Mouse (Mus musculus) gastrocnemius, postnatal 25 days (tissue): ENCODE measurements around the gene Cwc25. TPM values are rescaled to one million over a fixed set of nuclear protein-coding genes. Genes with fewer than 3 reads are reported as not detected.
"Not testable (repeated sequence)": the region's sequence is repeated elsewhere in the genome, so short reads cannot be mapped to it uniquely, and the experiment has no call there.

Source experiments
- DNase-seq: peaks from one replicate; pipeline ENCODE4 v3.0.0; 2022
- total RNA-seq, 2 experiments: library from RNA; stranded (reverse); gene quantifications; 1 replicate in 1 of 2; 2 replicates in 1 of 2; pipeline ENCODE4 v1.2.3; 2021

Gene Cwc25
- total RNA-seq, 2 experiments from 2014 or later, result 4.9 to 6.4 TPM

DNA sequence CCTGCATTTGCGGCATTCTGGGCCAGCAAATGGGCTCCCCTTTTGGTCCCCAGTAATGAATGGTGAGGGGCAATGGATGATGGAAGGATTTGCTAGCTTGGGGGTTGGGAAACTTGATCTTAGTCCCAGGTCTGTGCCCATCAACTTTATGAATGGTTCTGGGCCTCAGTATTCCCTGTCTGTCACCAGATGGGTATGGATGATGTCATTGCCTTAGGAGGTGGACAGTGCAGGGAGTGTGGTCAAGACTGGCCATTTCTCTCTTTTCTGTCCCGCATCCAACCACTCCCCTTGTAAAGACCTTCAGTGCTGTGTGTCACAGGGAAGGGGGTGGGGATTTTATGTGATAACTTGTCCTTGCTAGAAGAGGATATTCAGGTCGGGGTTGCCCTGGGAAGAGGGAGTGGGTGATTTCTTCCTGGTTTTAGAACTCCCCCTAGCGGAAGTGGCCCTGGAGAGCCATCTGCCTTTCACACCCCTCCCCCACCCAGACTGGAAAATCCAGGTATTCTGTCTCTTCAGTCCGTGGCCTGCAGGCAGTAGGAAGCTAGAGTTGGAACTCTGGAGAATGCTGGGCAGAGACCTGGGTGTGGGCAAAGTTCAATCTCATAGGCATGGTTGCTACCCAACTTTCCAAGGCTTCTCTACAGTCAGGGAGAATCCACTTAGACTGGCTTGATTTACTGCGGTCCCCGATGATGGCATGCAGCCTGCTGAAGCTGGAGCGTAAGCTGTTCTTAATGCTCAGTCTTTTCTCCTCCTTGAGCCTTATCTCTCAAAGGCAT, 35.2 kb upstream of the Cwc25 start:
- DNase-seq, result no peak

DNA sequence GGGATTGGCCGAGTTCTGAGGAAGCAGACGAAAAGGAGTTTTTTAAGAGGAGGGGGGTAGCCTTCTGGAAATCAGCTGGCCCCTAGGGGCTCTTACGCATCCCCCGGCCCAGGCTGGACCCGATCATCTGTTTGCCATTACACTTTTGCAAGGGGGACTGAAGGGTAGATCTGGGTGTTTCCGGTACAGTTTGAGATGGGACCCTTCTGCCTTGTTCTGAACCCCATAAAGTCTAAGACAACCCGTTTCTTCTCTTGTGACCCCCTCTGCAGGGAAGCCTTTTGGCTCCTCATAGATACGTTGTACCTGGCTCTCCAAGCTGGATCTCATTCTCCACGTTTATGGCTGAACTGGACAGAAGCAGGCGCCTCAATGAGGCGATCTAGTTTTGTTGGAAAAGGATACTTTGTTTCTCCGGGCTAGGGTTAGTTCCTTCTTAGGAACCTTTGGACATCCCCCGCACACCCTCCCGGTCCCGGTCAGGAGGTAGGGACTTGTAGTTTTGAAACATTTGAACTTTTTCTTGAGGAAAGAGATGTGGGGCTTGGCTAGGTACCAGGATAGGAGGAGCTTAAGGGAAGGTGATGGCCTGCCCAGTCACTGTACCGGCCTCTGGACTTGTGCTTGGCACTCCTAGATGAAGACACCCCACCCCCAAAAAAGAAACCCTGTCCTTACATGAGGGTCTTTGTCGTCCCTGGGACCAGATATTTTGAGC, 34.5 kb upstream of the Cwc25 start:
- no peak for DNase-seq

DNA sequence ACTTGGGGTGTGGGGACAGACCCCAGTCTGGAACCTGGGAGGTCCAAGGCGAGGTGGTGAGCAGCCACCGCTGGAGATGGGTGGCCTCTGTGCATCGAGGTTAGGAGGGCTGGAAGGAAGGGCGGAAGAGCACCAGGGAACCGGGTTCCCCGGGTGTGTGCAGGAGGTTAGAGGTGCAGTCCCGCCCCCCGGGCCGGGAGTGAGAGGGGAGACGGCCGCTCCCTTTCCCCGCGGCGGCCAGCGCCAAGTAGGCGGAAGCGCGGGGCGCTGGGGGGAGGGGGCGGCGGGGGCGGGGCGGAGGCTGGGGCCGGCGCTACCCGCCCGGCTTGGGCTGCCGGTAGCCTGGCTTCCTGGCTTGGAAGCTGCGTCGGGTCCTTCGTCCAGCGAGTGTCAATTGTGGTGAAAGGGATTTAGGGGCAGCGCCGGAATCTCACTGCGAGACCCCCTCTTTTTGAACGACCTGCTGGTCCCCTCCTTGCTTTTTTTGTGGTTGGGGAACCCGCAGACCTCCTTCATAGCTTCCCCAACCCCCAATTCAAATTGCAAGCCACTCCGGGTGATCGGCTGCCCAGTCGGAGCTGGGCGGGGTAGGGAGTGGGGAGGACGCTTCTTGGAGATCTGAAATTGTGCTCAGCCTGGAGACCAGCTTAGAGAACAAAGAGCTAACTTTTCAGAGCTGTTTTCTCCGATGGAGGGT, 33.8 kb upstream of the Cwc25 start:
- peak; percentile 78 for DNase-seq

DNA sequence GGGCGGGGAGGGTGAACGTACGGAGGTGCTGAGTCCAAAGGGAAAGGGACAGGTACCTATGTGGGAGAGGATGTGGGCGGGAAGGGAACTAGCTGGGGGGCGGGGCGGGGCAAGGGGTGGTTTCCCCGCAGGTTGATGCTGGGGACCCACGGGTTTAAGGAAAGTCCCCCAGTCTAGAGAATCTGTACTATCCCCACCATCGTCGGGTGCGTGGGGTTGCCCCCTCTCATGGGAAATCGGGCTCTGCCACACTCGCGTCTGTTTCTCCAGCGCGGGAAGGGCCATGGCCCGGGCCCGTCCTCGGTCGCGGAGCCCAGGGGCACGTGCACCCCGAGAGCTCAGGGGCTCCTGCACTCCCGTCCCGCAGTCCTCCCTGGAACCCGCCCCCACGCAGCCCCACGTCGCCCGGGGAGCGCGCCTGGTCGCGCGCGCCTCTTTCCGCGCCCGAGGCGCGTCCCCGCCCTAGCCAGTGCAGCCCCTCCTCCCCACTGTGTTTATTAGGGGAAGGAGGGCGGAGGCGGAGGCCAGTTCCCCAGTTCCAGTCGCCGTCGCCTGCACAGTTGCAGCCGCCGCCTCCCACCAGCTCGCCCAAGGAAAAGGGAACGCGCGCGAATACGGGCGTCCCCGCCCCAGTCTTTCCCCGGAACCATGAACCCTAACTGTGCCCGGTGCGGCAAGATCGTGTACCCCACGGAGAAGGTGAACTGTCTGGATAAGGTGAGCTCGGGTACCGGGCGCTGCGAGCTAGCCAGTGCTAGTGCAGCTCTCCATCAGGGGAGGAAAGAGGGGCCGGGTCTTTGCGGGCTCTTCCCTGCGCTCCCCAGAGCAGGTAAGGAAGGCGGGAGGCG, 33.0 kb upstream of the Cwc25 start:
- DNase-seq, result peak; percentile 89

DNA sequence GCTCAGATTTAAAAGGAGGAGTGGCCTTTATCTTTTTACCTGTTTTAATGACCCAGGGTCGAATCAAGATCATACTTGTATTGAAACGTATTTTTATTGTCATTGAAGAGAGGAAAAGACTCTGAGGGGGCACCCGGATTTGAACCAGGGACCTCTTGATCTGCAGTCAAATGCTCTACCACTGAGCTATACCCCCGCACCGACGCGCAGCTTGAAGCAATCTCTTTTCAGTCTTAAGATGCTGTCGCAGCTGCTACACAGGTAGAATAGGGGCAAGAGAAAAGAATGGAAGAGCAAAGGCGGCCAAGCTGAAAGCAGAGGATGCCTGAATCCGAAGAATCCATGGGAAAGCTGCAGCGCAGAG, 32.4 kb upstream of the Cwc25 start, which contains the start of gene Lasp1:
Gene Lasp1 (plus strand): TSS at position 219 of the 364 bp plus-strand sequence.
- DNase-seq, result peak; percentile 79

DNA sequence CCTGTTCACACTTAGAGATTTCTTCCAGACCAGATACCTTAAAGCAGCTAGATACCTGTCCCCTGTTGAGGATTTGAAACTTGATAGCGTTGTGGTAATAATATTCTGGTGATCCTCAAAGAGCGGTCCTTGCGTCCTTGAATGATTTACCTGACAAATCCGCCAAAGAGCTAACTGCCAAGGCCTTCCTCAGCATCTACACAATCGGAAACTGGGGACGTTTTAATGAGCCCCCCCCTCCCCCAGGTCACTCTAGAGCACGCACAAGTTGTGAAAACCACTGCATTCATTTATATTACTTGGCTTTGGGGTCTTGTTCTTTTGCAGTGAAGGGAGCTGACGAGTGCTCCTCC, 31.7 kb upstream of the Cwc25 start:
- no peak for DNase-seq

DNA sequence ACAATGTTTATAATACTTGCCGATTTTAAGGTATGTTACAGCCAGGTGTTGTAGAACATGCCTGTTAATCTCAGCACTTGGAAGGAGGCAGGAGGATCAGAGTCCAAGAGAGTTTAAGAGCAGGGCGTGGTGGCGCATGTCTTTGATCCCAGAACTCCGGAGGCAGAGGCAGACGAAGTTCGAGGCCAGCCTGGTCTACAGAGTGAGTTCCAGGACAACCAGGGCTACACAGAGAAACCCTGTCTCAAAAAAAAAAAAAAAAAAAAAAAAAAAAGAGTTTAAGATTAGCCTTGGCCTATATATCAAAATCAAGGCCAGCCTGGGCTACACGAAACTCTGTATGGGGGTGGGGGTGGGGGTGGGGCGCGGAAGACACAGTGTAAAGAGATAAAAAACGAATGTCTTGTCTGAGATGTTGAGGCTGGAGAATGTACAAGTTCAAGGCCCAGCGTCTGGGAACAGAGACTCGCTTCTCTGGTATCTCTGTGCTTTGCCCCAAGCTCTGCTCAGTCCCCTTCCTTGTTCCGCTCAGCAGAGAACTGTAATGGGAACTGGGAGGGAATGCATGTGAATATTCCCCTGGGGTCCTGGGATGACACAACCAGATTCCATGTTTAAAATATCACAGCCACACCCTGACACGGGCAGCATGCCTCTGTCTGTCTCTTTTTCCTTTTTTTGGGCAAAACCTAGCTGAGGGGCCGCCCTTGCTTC, 31.2 kb upstream of the Cwc25 start:
- peak; percentile 49 for DNase-seq

DNA sequence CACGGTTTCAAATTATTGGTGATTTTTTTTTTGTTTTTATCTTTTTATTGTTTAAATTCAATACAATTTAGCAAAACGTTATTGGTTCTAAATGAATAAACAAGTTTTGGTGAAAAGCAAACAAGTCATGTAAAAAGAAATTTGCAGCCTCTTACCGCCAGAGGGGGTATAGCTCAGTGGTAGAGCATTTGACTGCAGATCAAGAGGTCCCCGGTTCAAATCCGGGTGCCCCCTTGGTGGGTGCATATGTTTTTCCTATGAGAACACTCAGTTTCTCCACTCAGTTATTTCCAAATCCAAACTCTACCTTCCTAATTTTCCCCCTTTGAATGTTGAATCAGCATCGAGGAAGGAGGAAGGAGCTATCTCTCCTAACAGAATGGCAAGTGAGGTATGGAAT, 30.6 kb upstream of the Cwc25 start:
- DNase-seq, result peak; percentile 48

DNA sequence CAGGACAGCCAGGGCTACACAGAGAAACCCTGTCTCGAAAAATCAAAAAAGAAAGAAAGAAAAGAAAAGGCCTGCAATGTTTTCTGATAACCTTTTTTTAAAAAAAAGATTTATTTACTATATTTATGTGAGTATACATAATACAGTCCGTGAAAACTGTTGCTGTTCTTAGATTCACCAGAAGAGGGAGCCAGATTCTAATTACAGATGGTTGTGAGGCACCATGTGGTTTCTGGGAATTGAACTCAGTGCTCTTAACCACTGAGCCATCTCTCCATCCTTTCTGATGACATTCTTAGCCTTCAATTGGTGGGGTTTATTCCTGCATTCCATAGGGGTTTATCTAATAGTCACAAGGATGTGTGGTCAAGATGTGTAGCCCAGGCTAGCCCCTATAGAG, 26.8 kb upstream of the Cwc25 start:
- no peak for DNase-seq

DNA sequence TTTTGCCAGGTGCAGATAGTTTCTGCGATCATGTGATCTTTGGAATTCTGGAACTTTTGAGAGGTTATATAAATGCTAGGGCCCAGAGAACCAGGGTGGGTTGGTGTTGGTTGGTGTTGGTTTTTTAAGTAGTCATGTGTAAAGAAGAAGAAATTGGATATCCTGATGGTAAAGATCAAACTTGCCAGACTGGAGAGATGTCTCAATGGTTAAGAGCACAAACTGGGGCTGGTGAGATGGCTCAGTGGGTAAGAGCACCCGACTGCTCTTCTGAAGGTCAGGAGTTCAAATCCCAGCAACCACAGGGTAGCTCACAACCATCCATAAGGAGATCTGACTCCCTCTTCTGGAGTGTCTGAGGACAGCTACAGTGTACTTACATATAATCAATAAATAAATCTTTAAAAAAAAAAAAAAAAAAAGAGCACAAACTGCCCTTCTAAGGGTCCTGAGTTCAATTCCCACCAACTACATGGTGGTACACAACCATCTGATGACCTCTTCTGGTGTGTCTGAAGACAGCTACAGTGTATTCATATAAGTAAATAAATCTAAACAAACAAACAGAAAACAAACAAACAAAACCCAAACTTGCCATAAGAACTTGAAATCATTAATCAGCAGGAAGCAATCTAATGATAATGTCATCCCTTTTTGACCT, 24.6 kb upstream of the Cwc25 start:
- not testable (repeated sequence) for DNase-seq

DNA sequence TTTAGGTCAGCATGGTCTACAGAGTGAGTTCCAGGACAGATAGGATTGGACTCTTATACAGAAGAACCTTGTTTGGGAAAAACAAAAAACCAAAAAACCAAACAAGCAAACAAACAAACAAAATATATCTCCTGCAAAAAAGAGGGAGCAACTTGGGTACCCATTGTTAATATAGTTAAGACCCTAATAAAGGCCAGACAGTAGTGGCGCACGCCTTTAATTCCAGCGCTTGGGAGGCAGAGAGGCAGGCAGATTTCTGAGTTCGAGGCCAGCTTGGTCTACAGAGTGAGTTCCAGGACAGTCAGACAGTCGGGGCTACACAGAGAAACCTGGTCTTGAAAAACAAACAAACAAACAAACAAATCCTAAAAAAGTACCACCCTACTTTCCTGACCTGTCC, 23.4 kb upstream of the Cwc25 start:
- DNase-seq, result no peak

DNA sequence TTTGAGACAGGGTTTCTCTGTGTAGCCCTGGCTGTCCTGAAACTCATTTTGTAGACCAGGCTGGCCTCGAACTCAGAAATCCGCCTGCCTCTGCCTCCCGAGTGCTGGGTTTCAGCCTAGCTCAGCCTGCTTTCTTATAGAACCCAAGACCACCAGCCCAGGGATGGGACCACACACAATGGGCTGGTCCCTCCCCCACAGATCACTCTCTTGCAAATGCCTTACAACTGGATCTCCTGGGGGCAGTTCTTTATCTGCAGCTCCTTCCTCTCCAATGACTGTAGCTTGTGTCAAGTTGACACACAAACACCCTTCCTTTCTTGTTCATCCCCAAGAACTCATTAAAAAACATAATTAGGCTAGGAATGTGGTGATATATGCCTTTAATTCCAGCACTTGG, 21.6 kb upstream of the Cwc25 start:
- no peak for DNase-seq

DNA sequence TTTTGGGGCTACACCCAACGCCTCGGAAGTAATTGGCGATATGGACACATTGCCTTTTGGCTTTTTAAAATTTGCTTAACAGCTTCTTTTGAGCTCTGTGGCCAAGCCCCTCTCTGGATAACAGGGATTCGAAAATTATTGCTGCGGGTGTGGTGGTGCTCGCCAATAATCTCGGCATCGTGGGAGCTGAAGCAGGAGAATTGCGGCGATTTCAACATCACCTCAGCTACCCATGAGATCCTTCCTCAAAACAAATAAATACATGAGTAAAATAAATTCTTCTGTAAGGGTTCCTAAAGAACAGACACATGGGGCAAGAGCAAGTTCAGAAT, 16.2 kb upstream of the Cwc25 start:
- DNase-seq, result no peak

DNA sequence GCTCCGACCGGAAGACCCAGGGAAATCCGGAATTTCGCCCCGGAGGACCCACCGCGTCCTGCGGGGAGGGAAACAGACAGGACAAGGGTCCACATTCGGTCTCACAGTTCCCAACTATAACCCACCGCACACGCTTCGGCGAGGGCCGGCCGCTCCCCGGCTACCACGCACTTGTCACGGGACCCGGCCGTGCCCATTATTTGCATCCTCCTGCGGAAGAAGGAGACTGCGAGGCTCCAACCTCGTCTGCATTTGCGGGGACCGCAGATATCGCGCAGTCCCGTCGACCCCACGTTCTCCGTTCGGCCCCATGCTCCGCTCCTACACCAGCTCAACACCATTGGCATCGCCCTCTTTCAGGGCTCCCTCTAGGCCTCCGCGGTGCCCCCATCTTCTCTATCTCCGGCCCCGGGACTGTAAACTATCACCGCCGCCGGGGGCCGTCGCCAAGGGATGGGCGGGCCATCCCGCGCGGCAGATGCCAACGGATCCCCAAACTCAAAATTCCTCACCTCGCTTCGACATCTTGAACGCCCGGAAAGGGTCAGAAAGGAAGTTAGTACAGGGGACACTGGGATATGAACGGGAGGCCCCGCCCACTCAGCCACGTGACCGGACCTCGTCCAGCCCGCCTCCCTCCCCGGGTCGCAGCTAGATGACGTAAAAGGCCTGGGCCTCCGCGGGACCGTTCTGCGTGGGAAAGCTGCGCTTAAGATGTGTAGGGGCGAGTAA, 15.6 kb upstream of the Cwc25 start, which contains the start of gene Rpl23:
Gene Rpl23 (minus strand): TSS at position 606 of the 732 bp plus-strand sequence.
- peak; percentile 98 for DNase-seq

DNA sequence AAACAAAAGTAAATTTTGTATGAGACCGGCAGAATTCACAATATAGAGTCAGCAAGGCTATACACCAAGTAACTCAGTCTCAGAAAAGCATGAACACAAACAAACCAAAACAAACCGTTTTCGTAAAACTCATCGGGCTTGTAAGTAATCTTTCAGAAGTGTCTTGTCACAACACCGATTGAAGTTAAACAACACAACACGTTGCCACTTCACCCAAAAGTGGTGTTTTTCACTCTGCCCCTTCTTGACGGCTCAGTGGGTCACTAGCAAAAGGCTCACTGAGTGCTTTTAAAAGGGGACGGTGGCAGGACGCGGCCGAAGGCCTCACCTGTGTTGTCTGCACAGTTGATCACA, 15.1 kb upstream of the Cwc25 start:
- no peak for DNase-seq

DNA sequence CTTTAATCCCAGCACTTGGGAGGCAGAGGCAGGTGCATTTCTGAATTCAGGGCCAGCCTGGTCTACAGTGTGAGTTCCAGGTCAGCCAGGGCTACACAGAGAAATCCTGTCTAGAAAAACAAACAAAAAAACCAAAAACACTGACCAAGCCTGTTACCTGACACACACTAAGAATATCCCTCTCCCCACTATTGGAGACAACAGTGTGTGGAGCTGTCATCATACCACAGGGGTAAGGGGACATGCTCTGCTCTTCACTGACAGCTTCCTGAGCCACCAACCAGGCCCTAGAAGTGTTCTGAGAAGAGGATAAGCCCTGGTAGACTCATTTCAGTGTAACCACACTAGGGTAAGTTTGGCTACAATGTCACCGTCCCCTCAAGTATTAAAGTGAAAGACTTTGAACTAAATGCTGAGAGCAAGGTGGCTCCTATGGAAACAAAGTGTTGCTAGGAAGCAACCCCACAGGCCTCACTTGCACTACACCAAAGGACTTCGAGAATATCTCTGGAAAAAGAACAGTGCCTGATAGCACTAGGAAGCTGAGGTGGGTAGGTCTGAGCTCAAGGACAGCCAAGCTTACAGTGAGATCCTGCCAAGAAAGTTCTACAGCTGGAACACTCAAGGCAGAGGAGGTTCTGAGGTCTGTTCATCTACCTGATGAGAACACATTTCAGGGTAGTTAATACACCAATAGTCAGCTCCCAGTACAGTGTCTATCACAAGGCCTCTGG, 13.8 kb upstream of the Cwc25 start:
- no peak for DNase-seq

DNA sequence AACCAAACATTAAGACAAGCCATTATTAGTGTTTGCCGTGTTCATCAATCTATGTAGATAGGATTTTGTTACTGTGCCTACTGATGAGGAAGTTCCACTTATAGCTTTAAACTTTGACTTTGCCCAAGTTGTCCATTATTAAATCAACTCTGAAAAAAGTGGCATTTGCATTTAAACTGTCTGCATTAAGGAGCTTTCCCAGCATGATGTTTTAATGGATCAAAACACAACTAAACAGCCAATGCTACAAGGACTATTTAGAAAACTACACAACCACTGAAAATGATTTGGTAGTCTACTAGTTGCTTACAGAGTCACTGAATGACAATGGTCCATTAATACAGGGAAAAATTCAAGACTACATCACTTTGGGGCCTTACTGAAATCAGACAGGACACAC, 12.6 kb upstream of the Cwc25 start:
- DNase-seq, result no peak

DNA sequence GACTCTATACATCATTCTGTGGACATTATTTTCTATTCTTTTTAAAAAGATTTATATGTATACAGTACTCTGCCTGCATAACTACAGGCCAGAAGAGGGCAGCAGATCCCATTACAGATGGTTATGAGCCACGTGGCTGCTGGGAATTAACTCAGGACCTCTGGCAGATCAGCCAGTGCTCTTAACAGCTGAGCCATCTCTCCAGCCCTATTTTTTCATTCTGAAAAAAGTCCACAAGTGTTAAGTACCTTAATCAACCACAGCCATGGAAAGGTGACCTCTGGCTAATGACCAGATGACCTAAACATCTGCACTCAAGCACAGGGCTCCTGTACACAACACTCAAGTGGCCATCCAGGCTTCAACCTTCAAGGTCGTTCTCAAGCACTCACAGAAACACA, 10.8 kb upstream of the Cwc25 start:
- no peak for DNase-seq

DNA sequence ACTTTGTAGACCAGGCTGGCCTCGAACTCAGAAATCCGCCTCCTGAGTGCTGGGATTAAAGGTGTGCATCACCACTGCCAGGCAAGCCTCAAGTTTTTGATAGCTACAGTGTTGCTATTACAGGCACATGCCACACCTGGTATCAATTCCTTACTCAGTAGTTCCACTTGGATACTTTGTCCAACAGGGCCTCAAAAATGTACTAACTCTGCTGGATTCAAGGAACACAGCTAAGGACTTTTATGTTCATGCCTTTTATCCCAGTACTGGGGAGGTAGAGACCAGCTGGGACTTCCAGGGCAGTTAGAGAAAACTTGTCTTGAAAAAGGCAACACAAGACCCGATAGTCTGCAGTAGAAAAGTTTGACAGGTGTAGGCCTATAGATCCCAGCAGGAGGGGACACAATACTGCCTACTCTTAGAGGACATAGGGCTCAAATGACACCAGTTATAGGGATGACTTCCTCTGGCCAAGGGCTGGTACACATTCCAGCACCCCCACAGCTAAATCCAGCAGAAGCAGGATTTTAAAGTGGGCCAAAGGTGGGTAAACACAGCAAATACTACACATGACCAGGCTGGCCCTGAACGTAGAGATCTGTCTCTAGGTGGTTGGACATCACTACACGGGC, 10.3 kb upstream of the Cwc25 start:
- no peak for DNase-seq
